Mouse (Mus musculus): ENCODE measurements around the gene Zbtb16.

Zbtb16 gene

DNA sequence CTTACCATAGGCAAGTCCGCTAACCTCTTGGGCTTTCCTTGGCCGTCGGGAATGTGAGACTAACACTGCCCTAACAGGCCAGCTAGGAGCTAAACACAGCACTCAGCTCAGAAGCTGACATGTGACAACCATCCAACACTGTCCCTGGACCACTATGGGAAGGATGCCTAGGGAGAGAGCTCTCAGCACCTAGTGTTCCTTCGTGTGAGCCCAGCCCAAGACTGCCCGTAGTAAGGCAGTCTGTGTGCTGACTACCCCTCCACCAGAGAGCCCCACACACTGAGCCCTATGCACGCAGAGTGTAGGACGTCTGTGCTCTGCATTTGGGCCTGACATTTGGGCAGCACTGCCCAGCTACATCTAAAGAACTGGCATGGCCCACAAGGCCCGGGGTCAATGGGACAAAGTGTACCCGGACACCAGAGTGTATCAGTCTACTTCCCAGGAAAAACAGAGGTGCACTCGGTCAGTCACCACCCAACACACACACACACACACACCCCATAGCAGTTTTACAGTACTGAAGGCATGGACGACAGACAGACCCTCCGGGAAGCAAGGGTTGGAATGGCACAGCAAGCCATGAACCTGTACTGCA, 11.4 kb downstream of the Zbtb16 start:
- no peak for DNase-seq

DNA sequence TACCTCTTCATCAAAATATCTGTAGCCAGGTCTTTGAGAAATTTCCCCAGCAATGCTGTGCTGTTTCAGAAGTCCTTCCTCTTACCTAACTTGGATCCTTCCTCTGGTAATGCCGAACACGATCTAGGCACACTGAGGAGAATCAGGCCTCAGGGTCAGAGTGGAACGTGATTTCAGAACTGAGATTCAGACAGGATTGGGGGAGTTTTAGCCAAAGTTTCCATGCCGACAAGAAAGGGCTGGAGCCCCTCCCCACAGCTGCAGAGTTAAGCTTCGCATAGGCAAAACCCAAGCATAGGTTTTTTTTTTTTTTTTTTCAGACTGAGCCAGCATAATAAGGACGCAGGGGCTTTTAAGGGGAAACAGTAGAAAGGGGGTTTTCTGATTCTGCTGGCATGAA, 12.2 kb downstream of the Zbtb16 start:
- DNase-seq, result no peak

DNA sequence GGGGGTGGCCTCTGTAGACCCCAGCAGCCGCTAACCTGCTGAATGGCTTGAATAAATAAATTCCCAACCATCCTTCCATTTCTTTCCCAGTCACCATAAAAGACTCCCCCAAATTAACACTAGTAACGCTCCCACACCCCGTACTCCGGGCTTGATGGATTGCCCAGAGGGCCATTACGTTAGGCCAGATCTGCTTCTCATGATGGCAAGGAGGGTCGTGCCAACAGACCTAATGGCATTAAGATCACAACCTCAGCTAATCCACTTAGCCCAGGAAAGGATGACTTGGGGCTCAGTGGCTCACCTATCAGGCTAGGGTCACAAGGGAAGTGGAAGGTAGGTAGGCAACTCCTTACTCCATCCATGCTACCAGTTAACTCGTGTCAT, 12.7 kb downstream of the Zbtb16 start:
- no peak for DNase-seq

DNA sequence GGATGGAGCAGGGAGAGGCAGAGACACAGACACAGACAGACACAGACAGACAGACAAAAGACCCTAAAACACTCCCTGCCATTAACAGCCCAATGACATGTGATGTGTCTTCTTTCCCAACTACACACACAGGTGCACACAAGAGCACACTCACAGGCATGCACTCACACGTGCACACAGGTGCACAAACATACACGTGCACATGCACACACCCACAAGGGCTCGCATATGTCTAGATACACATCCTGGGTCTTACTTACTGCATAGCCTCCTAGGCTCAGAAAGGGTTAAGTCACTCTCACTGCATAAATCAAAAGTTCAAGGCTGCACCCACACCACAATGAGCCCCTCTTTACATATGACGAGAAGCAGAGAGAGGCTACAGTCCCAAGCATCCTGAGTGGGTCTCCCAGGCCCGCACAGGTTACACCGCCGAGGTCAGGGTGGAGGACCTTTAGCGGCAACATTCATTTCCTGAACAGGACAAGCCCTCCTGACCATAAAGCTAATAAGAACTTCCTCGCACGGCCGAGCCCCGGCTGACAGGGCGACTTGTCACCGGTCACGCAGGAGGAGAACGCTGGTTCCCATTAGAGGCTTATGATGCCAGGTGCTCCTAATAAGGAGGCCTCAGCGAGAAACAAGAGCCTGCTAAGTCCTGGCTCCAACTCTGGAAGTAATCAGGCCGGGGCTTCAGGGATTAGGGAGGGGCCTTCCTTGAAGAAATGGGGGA, 13.3 kb downstream of the Zbtb16 start:
- DNase-seq, result no peak

DNA sequence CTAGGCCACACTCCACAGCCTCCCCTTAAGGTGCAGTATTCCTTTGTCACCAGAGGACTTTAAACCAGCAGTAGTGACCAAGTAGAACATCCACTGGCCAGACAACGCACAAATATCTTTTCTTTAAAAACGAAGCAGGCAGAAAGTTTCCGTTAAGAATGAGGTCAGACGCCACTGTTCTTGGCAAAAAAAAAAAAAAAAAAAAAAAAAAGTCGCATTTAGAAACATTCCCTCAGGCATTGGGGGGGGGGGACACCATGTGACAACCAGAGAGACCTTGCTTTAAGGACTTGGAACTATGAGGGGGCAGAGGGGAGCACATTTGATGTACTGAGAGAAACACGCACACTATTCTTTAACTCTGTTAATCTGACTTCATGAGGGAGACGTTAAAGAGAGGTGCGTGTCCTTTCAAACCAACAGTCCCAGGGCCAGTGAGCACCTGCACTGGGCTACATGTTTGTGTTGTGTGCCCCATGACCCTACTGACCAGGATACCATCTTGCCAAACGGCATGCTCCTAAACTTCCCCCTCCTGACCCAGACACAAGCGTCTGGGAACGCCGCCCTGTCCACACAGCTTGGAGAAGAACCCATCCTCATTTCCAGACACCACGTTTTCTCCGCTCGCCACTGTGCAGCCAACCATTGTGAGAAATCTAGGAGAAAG, 14.0 kb downstream of the Zbtb16 start:
- DNase-seq, result no peak

DNA sequence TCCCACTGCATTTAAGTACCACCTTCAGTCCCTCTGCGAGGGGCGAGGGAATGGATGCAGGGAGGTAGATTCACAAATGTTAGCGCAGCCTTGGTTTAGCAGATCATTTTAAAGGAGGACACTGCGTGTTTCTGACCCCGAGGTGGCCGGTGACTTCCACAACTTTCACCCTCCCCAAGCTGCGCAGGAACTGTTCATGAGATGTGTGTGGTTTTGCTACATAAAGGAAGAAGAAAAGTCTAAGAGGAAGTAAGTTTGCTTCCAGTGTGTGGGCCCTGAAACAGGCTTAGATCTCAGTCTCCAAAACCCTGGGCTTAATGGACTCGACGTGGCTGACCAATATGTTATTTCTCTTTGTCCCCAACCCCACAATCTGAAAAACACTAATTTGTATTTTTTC, 14.6 kb downstream of the Zbtb16 start:
- no peak for DNase-seq

DNA sequence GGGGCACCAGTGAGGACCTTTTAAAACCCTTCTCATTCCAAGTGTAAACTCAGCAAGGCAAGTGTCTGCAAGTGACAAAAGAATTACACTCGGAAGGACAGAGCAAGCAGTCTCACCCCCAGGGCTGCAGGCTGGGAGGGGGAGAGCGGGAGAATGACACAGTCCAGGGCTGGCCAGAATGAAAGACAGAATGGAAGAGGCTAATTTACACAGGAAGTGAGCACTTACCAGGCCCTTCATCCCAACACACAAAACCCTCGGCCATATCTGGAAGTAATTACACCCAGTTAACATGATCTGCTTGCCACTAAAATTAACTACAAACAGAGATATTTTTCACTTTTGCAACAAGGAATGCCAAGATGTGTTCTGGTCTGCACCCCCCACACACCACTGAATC, 15.2 kb downstream of the Zbtb16 start:
- DNase-seq, result no peak

DNA sequence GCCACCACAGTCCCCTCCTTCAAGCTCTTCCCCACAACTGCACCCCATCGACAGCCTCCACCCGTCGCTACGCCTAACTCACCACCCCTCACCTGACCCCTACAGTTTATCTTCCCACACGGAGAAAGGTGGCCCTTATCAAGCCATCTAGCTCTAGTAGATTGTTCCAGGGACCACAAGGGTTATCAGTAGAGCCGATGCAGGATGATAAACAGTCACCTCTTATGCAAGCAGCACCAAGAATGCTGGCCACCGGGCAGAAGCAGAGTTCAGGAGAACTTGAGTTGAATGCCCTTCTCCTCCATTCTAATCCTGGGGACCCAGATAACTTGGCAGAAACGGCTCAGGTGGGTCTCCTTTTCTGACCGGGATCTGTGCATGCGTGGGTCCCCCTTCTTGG, 16.3 kb downstream of the Zbtb16 start:
- DNase-seq, result no peak

DNA sequence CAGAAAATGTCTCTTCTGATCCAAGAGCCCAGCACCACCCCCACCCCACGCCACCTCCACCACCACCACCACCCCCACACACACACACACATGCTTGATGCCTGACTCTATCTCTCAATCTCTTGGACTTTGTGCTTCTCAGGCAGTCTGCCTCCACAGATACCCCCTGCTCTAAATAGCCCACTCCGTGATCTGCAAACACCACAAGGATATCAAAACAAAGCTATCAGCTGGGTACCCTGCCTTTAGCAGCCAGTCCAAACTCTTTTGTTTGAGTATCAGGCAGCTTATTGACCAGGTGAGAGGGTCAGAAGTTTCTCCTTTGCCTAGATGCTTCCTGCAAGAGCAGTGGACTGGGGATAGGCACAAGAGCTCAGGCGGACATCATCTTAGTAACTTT, 16.9 kb downstream of the Zbtb16 start:
- no peak for DNase-seq

DNA sequence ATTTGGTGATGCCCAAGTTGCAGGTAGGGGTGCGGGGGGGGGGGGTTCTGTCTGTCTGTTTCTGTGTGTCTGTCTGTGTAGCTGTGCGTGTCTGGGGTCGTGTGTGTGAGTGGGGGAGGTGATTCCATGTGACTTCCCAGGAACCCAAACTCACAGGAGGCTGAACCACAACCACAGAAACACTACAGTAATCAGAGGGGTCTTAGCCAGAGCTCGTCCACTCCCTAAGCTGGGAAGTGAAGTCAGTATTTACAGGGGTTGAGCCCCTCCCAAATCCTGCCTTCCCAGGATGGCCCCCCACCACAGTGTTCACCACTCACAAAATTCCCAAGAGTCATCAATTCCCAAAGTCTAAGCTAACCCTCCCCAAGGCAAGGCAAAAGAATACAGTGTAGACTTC, 18.1 kb downstream of the Zbtb16 start:
- no peak for DNase-seq

DNA sequence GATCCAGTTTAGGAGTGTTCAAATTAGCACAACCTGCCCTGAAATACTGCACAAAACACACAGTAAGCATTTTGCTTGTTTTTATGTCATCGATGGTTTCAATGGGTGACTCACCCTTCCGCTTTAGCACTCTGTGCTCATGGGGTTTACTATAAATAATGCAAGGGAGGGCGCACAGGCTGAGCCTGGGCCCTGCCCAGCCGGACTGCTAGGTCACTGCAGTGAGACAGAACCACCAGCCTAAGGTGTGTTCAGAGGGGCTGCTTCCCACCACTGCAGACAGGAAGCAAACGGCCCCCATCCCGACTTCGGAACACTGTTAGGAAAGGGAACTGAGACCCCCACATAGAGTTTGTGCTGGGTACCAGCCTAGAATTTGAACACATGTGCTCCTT, 18.6 kb downstream of the Zbtb16 start:
- no peak for DNase-seq

DNA sequence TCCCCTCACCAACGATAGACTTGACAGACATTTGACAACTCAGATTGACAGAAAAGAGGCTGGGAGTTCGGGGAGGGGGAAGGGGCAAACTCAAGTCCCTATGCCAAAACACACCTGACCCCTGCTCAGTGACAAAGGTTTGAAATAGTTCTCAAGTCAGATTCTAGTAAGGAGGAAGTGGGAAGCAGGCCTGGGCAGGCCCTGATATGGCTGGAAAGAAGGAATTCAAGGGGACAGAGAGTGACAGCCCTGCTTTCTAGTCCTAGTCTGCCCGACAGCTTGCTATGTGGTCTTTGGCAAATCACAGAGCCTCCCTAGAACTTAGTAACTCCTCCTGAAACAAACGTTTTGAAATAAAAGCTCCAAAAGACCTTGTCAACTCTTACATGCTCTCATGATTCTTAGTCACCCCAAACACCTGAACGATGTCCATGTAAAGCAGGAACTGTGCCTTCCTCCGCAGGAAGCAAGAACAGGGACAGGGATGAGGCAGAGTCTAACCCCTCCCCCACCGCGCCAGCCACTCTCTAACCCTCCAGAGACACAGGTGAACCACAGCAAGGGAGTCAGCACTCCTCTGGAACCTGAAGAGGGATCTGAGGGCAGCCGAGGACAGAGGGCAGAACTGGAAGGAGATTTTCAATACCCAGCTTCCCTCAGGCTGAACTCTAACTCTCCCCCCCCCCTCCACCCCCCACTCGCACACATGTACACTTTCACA, 19.2 kb downstream of the Zbtb16 start:
- no peak for DNase-seq

DNA sequence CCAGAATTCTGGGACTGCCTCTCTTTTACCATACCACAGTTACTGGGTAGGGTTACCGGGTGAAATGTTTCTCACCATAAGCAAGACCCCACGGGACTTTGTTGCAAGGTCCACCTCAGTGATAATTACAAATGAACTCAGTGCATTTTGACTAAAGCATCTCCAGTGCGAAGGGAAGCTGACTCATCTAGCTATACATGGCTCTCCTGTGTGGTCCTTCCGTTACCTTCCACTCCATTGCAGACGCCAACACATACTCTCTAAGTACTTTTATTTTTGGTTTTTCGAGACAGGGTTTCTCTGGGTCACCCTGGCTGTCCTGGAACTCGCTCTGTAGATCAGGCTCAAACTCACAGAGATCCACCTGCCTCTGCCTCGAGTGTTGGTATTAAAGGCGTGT, 19.9 kb downstream of the Zbtb16 start:
- DNase-seq, result no peak

DNA sequence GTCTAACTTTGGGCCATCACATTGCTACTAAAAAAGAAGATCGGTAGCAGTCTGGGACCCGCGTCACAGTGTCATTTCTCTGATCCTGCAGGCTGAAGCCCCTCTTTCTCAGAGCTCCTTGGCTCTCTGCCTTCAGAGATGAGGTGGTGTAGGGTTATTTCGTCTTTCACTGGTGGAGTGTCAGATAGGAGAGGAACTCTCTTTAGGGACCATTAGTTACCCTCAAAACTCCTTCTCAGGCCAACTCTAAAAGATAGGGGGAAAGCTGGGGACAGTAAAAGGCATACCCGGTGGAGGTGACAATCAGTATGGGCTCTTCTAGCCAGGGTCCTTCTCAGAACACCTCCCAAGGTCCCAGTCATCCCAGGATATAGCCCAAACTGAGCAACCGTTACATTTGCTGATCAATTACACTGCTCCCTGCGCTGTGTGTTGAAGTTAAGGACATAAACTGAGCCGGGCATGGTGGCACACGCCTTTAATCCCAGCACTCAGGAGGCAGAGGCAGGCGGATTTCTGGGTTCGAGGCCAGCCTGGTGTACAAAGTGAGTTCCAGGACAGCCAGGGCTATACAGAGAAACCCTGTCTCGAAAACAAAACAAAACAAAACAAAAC, 21.0 kb downstream of the Zbtb16 start:
- DNase-seq, result no peak

DNA sequence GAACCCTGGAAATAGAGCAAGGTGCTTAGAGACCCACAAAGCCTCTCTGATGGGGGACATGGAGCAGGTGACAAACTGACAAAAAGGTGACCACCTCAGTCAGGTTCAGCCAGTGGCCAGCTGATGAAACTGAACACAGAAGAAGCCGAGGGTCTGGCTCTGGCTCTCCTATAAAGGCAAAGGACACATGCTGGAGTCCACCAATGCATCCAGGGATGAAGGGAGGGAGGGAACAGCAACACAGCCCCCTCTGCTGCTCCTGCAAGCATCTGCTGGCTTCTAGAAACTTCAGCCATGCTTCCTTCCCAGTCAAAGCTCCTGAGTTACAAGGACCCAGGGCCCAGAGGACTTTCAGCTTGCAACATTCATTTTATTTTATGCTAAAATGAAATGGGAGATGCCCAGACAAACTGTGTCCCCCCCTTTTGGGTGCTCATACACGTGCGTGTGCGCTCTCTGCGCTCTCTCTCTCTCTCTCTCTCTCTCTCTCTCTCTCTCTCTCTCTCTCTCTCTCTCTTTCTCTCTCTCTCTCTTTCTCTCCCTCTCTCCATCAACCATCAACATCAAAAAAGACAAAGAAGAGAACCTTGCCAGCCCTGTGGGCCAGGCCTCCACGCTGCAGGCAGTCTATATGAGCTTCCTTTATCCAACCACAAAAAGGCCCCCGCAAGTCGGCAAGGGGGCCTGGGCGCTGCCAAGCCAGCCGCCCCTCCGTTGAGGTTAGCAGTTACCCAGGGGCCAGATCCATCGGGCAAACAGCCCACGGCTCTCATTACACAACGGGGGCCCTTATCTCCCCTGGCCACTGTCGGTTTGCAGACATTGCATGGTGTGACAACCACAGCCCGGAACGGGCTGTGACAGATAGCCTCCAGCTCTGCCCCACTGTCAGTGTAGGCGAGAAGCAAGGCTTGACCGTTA, 21.8 kb downstream of the Zbtb16 start:
- DNase-seq, result no peak

DNA sequence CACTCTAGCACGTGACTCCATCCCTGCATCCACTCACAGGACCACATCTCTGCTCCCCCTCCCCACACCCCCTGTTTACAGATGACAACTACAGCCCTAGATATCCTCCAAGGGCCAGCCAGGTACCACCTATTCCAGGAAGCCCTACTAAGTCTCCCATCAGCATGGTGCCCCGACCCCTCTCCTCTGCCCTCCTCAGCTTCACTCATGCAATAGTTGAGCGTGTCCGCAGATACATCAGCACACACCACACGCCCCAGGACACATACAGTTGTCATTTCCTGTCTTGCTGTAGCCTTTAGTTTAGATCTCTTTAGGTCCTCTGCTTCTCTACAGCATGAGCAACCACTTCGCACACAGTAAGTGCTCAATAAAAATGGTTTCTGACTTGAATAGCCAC, 23.7 kb downstream of the Zbtb16 start:
- no peak for DNase-seq

DNA sequence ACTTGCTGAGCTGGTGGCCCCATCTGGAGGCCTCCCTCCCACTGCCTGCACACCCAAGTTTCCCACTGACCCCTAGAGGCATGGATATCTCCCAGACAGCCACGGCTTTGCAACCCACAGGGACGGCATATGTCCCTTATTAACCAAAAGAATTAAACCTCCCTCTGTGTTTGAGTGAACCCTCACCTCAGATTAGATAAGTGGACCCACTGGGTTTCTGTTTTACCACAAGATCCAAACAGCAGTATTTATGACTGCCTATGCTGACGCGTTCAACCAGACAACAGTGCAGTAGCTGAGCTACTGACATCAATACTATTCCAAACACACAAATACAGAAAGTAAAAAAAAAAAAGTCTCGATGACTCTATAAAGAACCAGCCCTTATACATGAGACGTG, 29.4 kb downstream of the Zbtb16 start:
- no peak for DNase-seq

DNA sequence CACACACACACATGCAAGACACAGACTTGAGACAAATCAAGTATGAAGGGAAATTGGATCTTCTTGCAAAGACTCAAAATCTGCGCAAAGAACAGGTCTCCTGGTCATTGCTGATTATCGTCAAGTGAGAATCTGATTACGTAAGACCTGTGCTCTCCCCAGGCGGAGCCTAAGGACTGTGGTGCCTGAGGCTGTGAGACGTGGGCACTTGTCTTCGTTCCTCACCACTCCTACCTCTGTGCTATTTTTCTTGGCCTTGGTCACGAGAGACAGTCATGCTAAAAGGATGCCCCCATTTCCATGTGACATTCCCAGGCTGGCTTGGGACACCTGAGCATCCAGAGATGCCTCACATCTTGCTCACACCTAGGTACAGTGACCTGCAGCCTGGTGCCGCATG, 30.2 kb downstream of the Zbtb16 start:
- DNase-seq, result no peak

DNA sequence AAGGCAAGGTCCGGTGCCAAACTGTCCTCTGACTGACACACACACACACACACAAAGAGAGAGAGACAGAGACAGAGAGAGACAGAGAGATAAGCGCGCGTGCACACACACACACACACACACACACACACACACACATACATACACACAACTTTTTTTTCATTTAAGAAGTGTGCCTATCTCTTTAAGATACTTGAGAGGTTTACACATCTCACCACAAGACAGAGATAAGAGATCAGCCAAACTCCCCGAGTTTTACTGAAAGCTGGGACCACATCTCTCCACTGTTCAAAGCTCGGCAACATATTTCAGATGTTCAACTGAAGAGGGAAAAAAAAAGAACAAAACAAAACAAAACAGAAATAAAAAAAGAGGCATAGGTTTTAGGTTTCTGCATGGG, 31.5 kb downstream of the Zbtb16 start:
- DNase-seq, result no peak

DNA sequence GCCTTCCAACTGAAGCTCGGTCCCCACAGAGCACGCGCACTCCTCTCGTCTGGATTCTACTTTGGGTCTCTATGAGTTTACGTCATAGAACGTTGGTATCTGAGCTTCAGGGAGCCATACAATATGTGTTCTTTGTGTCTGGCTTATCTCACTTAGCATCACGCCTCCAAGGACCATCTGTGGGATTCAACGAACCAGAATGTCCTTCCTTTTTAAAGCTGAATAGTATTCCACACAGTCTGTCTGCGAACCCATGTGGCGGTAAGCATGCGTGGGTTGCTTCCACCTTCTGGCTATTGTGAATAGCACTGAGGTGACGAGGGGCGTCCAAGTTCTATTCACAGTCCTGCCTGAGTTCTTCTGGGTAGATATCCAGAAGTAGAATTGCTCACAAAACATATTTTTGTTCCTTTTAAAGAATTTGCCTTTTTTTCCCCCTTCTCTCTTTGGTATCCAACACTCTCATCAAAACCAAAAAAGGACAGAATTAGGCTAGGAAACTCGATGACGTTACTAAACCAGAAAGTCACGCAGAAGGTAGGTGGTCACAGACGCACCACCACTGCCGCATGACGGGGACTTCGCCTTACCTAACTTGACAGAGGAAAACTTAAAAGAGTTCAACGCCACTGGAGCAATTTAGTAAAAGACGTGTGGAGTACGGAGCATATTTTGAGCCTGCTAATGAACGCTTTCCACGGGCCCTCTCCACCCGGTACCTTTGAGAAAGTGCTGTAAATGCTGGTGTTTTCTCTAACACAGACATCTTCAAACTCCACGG, 32.4 kb downstream of the Zbtb16 start:
- no peak for DNase-seq

DNA sequence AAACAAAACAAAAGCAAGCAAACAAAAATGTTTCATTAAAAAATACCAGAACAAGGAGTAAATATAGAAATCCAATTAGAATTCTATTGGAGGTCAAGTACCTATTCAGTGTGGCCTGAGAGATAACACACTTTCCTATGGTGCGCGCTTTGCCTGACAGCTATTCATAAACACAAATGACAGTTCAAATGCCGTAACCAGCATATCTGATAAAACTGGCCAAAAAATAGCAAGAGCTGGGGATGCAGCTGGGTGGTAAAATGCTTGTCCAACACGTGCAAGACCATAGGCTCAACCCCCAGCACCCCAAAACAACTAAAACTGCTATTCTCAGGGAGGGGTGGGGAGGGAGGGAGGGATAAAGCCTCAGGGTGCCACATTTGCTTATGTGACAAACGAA, 33.6 kb downstream of the Zbtb16 start:
- DNase-seq, result no peak

DNA sequence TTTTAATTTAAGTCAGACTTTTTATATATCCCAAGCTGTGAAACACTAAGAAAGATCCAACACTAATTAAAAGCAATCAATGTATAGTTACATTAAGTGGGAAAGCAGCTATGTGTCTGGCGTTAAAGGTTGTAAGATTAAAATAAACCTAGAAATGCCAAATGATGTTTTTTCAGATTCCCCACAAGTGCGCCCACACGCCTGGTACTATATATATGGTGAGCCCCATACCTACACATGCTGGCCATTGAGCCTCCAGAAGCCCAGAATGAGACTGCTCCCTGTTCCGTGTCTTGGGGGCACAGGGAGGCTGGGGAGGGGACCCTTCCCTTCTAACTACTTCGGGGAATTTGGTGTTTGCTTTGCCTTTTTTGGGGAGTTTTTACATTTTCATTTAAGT, 34.7 kb downstream of the Zbtb16 start:
- DNase-seq, result no peak

Data from cerebellum, adult 11-12 months (tissue).